Mouse (Mus musculus): Measurements from ENCODE around the gene Csf3. TPM values are rescaled to one million over a fixed set of nuclear protein-coding genes. Genes with fewer than 3 reads are reported as not detected.
"Not testable (repeated sequence)": the region's sequence is repeated elsewhere in the genome, so short reads cannot be mapped to it uniquely, and the experiment has no call there.

The Csf3 gene
- not detected in 2 replicates for polyA plus RNA-seq (2016; fragmentation: Nextera tagmentation; extraction: Ambion mirVana)

DNA sequence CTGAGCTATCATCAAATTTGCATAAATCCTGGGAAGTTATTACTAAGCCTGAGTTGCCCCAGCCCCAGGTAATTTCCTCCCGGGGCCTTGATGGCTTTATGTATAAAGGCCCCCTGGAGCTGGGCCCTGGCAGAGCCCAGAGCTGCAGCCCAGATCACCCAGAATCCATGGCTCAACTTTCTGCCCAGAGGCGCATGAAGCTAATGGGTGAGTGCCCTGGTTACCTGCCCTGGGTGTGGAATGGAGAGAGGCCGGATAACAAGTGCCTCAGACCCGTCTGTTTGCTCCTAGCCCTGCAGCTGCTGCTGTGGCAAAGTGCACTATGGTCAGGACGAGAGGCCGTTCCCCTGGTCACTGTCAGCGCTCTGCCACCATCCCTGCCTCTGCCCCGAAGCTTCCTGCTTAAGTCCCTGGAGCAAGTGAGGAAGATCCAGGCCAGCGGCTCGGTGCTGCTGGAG lies at the start of gene Csf3:
Gene Csf3, plus strand, starts transcription at position 51 of the 458 bp plus-strand sequence.
- Histone ChIP-seq H3K9me3 (replicated peaks) (no peaks in the 10 kb centered on the region), H3K27ac (replicated peaks) (0 out of 2 replicates have a peak within 1 kb of the TSS, but pooled peaks have one; percentile 6), H3K27me3 (ENCODE audit: low read depth, poor library complexity, severe bottlenecking) (peaks cover 20% of the 10 kb centered on the region), H3K4me3 (no peak within 1 kb of the TSS), H3K4me1 (no peaks in the 10 kb centered on the region), H3K36me3 (peaks cover 37% of the 10 kb centered on the region)
- WGBS, result 48% methylated on average over 10 of the region's 10 CpGs
- no peak for DNase-seq (ENCODE audit: low spot score)

DNA sequence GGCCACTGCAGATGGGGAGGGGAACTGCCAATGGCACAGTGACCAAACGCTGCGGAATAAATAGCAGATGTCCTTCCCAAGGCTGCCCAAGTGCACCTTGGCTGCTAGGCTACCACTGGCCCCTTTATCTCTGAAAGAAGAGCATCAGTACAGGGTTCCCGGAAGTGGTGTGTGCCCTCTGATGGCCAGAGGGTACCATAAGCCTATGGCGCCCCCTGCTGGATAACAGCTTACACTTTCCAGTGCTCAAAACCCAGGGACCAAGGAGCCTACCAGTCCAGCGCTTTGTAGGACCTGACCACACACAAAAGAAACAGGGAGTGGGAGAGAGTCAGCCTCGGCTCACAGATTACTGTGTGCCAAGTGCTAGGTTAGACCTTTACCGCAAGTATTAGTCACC lies 46.0 kb upstream of the Csf3 start:
- DNase-seq (ENCODE audit: low spot score), result peak; percentile 64
- H3K4me1 ChIP-seq; H3K27ac ChIP-seq (replicated peaks); H3K9me3 ChIP-seq (replicated peaks); H3K27me3 ChIP-seq (ENCODE audit: low read depth, poor library complexity, severe bottlenecking); H3K4me3 ChIP-seq; H3K36me3 ChIP-seq: not testable (repeated sequence)
- 8% methylated on average over 7 of the region's 7 CpGs for WGBS

GRCm38 (mm10) chr11:98660517-98660916 lies 40.5 kb upstream of the Csf3 start:
- Histone ChIP-seq H3K27me3 (ENCODE audit: low read depth, poor library complexity, severe bottlenecking) (peaks cover 4% of the 10 kb centered on the region; the same call in 1 of the 2 replicates), H3K4me1 (peaks cover 6% of the 10 kb centered on the region), H3K27ac (replicated peaks) (0 out of 2 replicates have a peak overlapping the region, but pooled peaks have one; percentile 30), H3K9me3 (replicated peaks) (no peaks in the 10 kb centered on the region), H3K4me3 (0 out of 2 replicates have a peak overlapping the region, but pooled peaks have one; percentile 29), H3K36me3 (no peaks in the 10 kb centered on the region)
- WGBS, result 14% methylated on average over 6 of the region's 6 CpGs
- peak; percentile 47 for DNase-seq (ENCODE audit: low spot score)

DNA sequence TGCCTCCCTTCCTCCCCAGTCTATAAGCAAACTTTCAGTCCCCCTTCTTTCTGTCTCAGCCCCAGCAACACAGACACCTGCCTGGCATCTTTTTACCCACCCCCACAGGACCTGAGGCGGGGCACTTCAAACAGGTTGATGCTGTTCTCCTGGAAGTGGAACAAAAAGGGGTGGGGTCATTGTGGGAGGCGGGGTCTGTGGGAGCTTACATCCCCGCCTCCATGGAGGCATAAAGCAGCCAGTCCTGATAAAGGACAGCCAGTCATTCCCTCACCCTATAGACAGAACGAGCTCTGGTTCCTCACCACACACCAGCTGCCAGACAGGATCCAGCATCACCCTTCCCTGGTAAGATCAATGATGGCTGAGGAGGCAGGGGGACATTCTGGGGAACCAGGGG lies 37.0 kb upstream of the Csf3 start, which contains the start of gene Gsdma:
Gene Gsdma, plus strand, starts transcription at position 261 of the 400 bp plus-strand sequence.
- peaks cover 34% of the 10 kb centered on the region for H3K27me3 ChIP-seq (ENCODE audit: low read depth, poor library complexity, severe bottlenecking)
- H3K36me3 ChIP-seq, result no peaks in the 10 kb centered on the region
- no peak within 1 kb of the TSS for H3K4me3 ChIP-seq
- no peaks in the 10 kb centered on the region for H3K9me3 ChIP-seq (replicated peaks)
- H3K27ac ChIP-seq (replicated peaks), result no peak within 1 kb of the TSS
- DNase-seq (ENCODE audit: low spot score), result no peak
- 36% methylated on average over 4 of the region's 4 CpGs for WGBS
- H3K4me1 ChIP-seq, result peaks cover 8% of the 10 kb centered on the region

DNA sequence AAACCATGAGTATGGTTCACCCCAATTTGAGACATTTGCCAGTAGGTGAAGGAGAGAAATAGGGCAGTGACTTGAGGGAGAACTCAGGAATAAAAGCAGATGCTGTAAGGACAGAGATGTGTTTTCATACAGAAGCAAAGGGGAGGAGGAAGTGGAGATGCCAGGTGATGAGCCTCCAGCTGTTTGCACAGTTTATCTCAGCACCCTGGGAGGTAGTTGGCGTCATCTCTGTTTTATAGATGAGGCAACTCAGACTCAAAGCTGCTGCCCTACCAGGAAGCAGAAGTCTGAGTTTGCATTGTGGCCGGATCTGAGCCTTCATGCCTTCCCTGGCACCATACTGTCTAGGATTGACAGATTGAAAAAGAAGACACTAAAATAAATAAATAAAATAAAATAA lies 32.1 kb upstream of the Csf3 start:
- peaks cover 49% of the 10 kb centered on the region for H3K27me3 ChIP-seq (ENCODE audit: low read depth, poor library complexity, severe bottlenecking)
- no peak overlapping the region for H3K27ac ChIP-seq (replicated peaks)
- 73% methylated on average over 2 of the region's 2 CpGs for WGBS
- no peaks in the 10 kb centered on the region for H3K9me3 ChIP-seq (replicated peaks)
- H3K36me3 ChIP-seq, result no peaks in the 10 kb centered on the region
- H3K4me1 ChIP-seq, result 0 out of 2 replicates have a peak, but pooled peaks cover 2% of the 10 kb centered on the region
- no peak for DNase-seq (ENCODE audit: low spot score)
- no peak overlapping the region for H3K4me3 ChIP-seq

- 82% methylated on average over 3 of the region's 3 CpGs for WGBS
- Histone ChIP-seq H3K4me1 (0 out of 2 replicates have a peak, but pooled peaks cover 2% of the 10 kb centered on the region), H3K9me3 (replicated peaks) (no peaks in the 10 kb centered on the region), H3K36me3 (no peaks in the 10 kb centered on the region), H3K27me3 (ENCODE audit: low read depth, poor library complexity, severe bottlenecking) (peaks cover 43% of the 10 kb centered on the region), H3K27ac (replicated peaks) (no peak overlapping the region), H3K4me3 (no peak overlapping the region)
- DNase-seq (ENCODE audit: low spot score), result no peak
These were observed 29.7 kb upstream of the Csf3 start for GRCm38 (mm10) chr11:98671284-98671815.

DNA sequence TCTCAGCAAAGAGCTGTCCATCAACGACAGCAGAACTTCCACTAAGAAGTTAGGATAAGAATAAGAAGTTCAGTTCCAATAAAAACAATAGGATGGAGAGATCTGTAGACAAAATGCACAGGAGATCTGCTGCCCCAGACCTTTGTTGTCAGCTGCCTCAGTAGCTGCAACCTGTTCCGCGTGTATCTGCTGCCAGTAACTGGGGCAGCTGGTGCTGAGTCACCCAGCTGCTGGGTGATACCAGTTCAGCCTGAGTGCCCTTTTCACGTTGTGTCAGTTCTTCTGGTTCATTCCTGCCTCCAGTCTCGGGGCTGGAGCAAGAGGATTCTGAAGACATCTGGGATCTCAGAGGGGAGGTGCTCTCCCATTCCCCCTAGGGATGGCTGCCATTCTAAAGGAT lies 29.2 kb upstream of the Csf3 start:
- DNase-seq (ENCODE audit: low spot score), result no peak
- Histone ChIP-seq H3K27me3 (ENCODE audit: low read depth, poor library complexity, severe bottlenecking) (peaks cover 38% of the 10 kb centered on the region), H3K27ac (replicated peaks) (no peak overlapping the region), H3K9me3 (replicated peaks) (no peaks in the 10 kb centered on the region), H3K4me1 (0 out of 2 replicates have a peak, but pooled peaks cover 2% of the 10 kb centered on the region), H3K4me3 (no peak overlapping the region), H3K36me3 (no peaks in the 10 kb centered on the region)
- WGBS, result 69% methylated on average over 5 of the region's 5 CpGs

- H3K9me3 ChIP-seq (replicated peaks), result no peaks in the 10 kb centered on the region
- 0 out of 2 replicates have a peak, but pooled peaks cover 2% of the 10 kb centered on the region for H3K4me1 ChIP-seq
- no peaks in the 10 kb centered on the region for H3K36me3 ChIP-seq
- no peak for DNase-seq (ENCODE audit: low spot score)
- 91% methylated on average over 5 of the region's 5 CpGs for WGBS
- peak overlapping the region; percentile 34; the same call in 1 of the 2 replicates for H3K27ac ChIP-seq (replicated peaks)
- no peak overlapping the region for H3K4me3 ChIP-seq
- peaks cover 32% of the 10 kb centered on the region for H3K27me3 ChIP-seq (ENCODE audit: low read depth, poor library complexity, severe bottlenecking)
These were observed 28.6 kb upstream of the Csf3 start for GRCm38 (mm10) chr11:98672482-98672881.

DNA sequence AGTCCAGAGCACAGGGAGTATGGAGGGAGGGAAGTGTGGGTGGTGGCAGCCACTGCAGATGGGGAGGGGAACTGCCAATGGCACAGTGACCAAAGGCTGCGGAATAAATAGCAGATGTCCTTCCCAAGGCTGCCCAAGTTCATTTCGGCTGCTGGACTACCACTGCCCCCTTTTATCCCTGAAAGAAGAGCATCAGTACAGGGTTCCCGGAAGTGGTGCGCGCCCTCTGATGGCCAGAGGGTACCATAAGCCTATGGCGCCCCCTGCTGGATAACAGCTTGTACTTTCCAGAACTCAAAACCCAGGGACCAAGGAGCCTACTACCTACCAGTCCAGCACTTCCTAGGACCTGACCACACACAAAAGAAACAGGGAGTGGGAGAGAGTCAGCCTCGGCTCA lies 27.9 kb upstream of the Csf3 start:
- not testable (repeated sequence) for H3K4me3 ChIP-seq; H3K36me3 ChIP-seq; H3K9me3 ChIP-seq (replicated peaks); H3K4me1 ChIP-seq
- DNase-seq (ENCODE audit: low spot score), result peak; percentile 68
- Histone ChIP-seq H3K27ac (replicated peaks) (peak overlapping the region; percentile 34; the same call in 1 of the 2 replicates), H3K27me3 (ENCODE audit: low read depth, poor library complexity, severe bottlenecking) (peaks cover 25% of the 10 kb centered on the region)
- 3% methylated on average over 7 of the region's 7 CpGs for WGBS

GRCm38 (mm10) chr11:98675829-98676363 lies 25.2 kb upstream of the Csf3 start:
- no peak overlapping the region for H3K4me3 ChIP-seq
- H3K27ac ChIP-seq (replicated peaks), result no peak overlapping the region
- no peak for DNase-seq (ENCODE audit: low spot score)
- H3K27me3 ChIP-seq (ENCODE audit: low read depth, poor library complexity, severe bottlenecking), result peaks cover 6% of the 10 kb centered on the region; the same call in 1 of the 2 replicates
- WGBS, result 51% methylated on average over 7 of the region's 7 CpGs
- H3K36me3 ChIP-seq, result no peaks in the 10 kb centered on the region
- H3K4me1 ChIP-seq, result no peaks in the 10 kb centered on the region
- H3K9me3 ChIP-seq (replicated peaks), result no peaks in the 10 kb centered on the region

DNA sequence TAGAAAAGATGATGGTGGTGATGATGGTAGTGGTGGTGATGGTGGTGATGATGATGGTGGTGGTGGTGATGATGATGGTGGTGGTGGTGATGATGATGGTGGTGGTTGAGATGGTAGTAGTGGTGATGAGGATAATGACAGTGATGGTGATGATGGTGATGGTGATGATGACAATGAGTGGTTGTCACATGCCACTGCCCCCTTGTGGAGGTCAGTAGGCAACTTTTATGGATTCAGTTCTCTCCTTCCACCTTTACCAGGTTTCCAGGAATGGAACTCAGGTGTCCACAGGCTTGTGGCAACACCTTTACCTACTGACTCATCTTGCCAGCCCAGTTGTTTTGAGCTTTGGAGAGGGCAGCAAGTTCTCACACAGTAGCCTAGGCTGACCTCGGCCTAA lies 21.0 kb upstream of the Csf3 start:
- no peak overlapping the region for H3K4me3 ChIP-seq
- 95% methylated on average over 1 of the region's 1 CpGs for WGBS
- no peak overlapping the region for H3K27ac ChIP-seq (replicated peaks)
- DNase-seq (ENCODE audit: low spot score), result no peak
- no peaks in the 10 kb centered on the region for H3K9me3 ChIP-seq (replicated peaks)
- peaks cover 19% of the 10 kb centered on the region for H3K4me1 ChIP-seq
- no peaks in the 10 kb centered on the region for H3K27me3 ChIP-seq (ENCODE audit: low read depth, poor library complexity, severe bottlenecking)
- H3K36me3 ChIP-seq, result peaks cover 6% of the 10 kb centered on the region; the same call in 1 of the 2 replicates

DNA sequence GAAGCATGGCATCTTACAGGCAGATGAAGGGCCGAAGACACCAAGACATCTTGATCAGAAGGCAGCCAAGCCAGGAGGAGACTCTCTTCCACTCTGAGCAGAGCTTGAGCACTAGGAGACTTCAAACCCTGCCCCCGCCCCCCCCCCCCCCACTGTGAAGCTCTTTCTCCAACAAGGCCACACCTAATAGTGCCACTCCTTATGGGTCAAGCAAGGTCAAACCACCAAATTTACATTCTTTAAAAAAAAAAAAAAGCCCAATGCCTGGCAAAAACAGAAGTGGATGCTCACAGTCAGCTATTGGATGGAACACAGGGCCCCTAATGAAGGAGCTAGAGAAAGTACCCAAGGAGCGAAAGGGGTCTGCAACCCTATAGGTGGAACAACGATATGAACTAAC lies 20.5 kb upstream of the Csf3 start:
- H3K36me3 ChIP-seq, result peaks cover 12% of the 10 kb centered on the region
- not testable (repeated sequence) for H3K27me3 ChIP-seq (ENCODE audit: low read depth, poor library complexity, severe bottlenecking); H3K27ac ChIP-seq (replicated peaks); H3K4me3 ChIP-seq; DNase-seq (ENCODE audit: low spot score); H3K9me3 ChIP-seq (replicated peaks)
- WGBS, result 83% methylated on average over 4 of the region's 4 CpGs
- H3K4me1 ChIP-seq, result peaks cover 19% of the 10 kb centered on the region

DNA sequence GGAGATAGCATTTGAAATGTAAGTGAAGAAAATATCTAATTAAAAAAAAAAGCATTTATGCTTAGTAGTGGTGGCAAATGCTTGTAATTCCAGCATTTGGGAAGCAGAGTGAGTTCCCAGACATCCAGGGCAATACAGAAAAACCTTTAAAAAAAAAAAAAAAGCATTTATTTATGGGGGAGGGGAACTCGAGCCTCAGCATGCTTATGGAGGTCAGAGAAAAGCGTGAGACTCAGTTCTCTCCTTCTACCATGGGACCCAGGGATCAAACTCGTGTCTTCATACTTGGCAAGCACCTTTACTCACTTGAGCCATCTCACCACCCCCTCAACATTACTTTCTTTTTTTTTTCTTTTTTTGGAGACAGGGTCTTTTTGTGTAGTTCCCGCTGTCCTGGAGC lies 19.9 kb upstream of the Csf3 start:
- peak overlapping the region; percentile 96; the same call in 1 of the 2 replicates for H3K27ac ChIP-seq (replicated peaks)
- H3K4me3 ChIP-seq, result no peak overlapping the region
- no peaks in the 10 kb centered on the region for H3K27me3 ChIP-seq (ENCODE audit: low read depth, poor library complexity, severe bottlenecking)
- DNase-seq (ENCODE audit: low spot score), result no peak
- peaks cover 19% of the 10 kb centered on the region for H3K4me1 ChIP-seq
- no peaks in the 10 kb centered on the region for H3K9me3 ChIP-seq (replicated peaks)
- 82% methylated on average over 4 of the region's 4 CpGs for WGBS
- H3K36me3 ChIP-seq, result peaks cover 18% of the 10 kb centered on the region

All from midbrain, embryonic 10.5 days (tissue).